Mouse (Mus musculus): ENCODE data around the gene Rnf220.

GRCm38 (mm10) chr4:117223001-117223400, 273.9 kb downstream of the Rnf220 start:
- TF ChIP-seq CTCF (IDR thresholded peaks at IDR 0.05; ENCODE audit: low read depth, low read length) (no peak), POLR2A (IDR thresholded peaks at IDR 0.05; ENCODE audit: borderline replicate concordance, low read depth, low read length) (no peak)
